Mouse (Mus musculus) regulatory T cell (primary cell): ENCODE measurements at regions not wholly inside any gene's neighbourhood (a gene's known extent, or its start where the extent isn't known, plus 50 kb on each side); places are given as distances from the start of the nearest gene placed in this dataset.

ENCODE experiments used
- in situ Hi-C: fragments of 300-600 bp; cut with MboI, MseI; formaldehyde crosslinking; loops from one replicate; pipeline ENCODE4 v1.15.1; 2025; ENCODE audit warnings: high pct_unique_total_duplicates

- in situ Hi-C loops: loop anchor here (10.0 to 25.0 kb wide), 2 partner anchors 664 to 811 kb away; no protein-coding TSS in a partner anchor
These were observed 176.3 kb upstream of the Spaca1 start for GRCm38 (mm10) chr4:34226089-34226840.

GRCm38 (mm10) chr4:34226886-34227285, 176.9 kb upstream of the Spaca1 start:
- in situ Hi-C loops: loop anchor here (10.0 to 25.0 kb wide), 2 partner anchors 665 to 812 kb away; no protein-coding TSS in a partner anchor

GRCm38 (mm10) chr4:34227611-34228010, 177.6 kb upstream of the Spaca1 start:
- in situ Hi-C loops: loop anchor here (10.0 to 25.0 kb wide), 2 partner anchors 665 to 813 kb away; no protein-coding TSS in a partner anchor

- in situ Hi-C loops: loop anchor here (25.0 kb wide), 1 partner anchor 669 kb away; no protein-coding TSS in a partner anchor
These were observed 181.3 kb upstream of the Spaca1 start for GRCm38 (mm10) chr4:34231270-34231669.

GRCm38 (mm10) chr4:34234204-34234603, 184.2 kb upstream of the Spaca1 start:
- in situ Hi-C loops: loop anchor here (25.0 kb wide), 1 partner anchor 672 kb away; no protein-coding TSS in a partner anchor

- in situ Hi-C loops: loop anchor here (25.0 kb wide), 1 partner anchor 672 kb away; no protein-coding TSS in a partner anchor
These were observed 184.7 kb upstream of the Spaca1 start for GRCm38 (mm10) chr4:34234645-34235044.

- in situ Hi-C loops: loop anchor here (25.0 kb wide), 1 partner anchor 675 kb away; no protein-coding TSS in a partner anchor
These were observed 187.8 kb upstream of the Spaca1 start for GRCm38 (mm10) chr4:34237791-34238190.

- in situ Hi-C loops: loop anchor here (25.0 kb wide), 1 partner anchor 677 kb away; no protein-coding TSS in a partner anchor
These were observed 189.6 kb upstream of the Spaca1 start for GRCm38 (mm10) chr4:34239624-34240023.

GRCm38 (mm10) chr4:34241060-34241571, 191.1 kb upstream of the Spaca1 start:
- in situ Hi-C loops: loop anchor here (25.0 kb wide), 1 partner anchor 679 kb away; no protein-coding TSS in a partner anchor

GRCm38 (mm10) chr4:34241673-34242072, 191.7 kb upstream of the Spaca1 start:
- in situ Hi-C loops: loop anchor here (25.0 kb wide), 1 partner anchor 679 kb away; no protein-coding TSS in a partner anchor

- in situ Hi-C loops: loop anchor here (5.0 kb wide), 2 partner anchors 97 to 183 kb away; no protein-coding TSS in a partner anchor
These were observed 209.5 kb upstream of the Spaca1 start for GRCm38 (mm10) chr4:34259444-34259843.

GRCm38 (mm10) chr4:34260468-34260867, 210.5 kb upstream of the Spaca1 start:
- in situ Hi-C loops: no loop called here

- in situ Hi-C loops: no loop called here
These were observed 211.8 kb upstream of the Spaca1 start for GRCm38 (mm10) chr4:34261809-34262208.

- in situ Hi-C loops: no loop called here
These were observed 214.4 kb upstream of the Spaca1 start for GRCm38 (mm10) chr4:34264431-34264830.

GRCm38 (mm10) chr4:34274316-34274715, 224.3 kb upstream of the Spaca1 start:
- in situ Hi-C loops: no loop called here

GRCm38 (mm10) chr4:34275372-34275771, 225.4 kb upstream of the Spaca1 start:
- in situ Hi-C loops: no loop called here

- in situ Hi-C loops: no loop called here
These were observed 248.1 kb upstream of the Akirin2 start for GRCm38 (mm10) chr4:34302504-34303108.

GRCm38 (mm10) chr4:34308921-34309563, 241.7 kb upstream of the Akirin2 start:
- in situ Hi-C loops: no loop called here

- in situ Hi-C loops: no loop called here
These were observed 240.6 kb upstream of the Akirin2 start for GRCm38 (mm10) chr4:34310061-34310642.

GRCm38 (mm10) chr4:34315848-34316247, 234.9 kb upstream of the Akirin2 start:
- in situ Hi-C loops: no loop called here

GRCm38 (mm10) chr4:34322841-34323240, 227.9 kb upstream of the Akirin2 start:
- in situ Hi-C loops: no loop called here
